ENCODE assay signal across 22 mouse cellular contexts in genomic region chr5:92942166-92942565, GRCm38 (mm10).
DNase-seq lines count a peak whose midpoint lies in the region; ATAC-seq and TF ChIP-seq lines count a peak whose summit lies in the region.
"Had no signal": no experiment of that assay in that cellular context is flagged by ENCODE, and none has a peak within 500 bp of the region (broad histone marks: within the 10 kb centered on the region; RNA-seq: fewer than 3 reads in every experiment).

No protein-coding gene starts in this region.

- H3K9ac ChIP-seq in heart, embryonic 15.5 days = no peak overlapping the region
- no peak overlapping the region for H3K9ac ChIP-seq in lung, postnatal 0 days (replicated peaks; ENCODE audit: low read depth)
- H3K9ac ChIP-seq in ES-Bruce4 (ENCODE audit: low read depth, poor library complexity, severe bottlenecking) = peak overlapping the region; percentile 75
- H3K9ac ChIP-seq in intestine, embryonic 15.5 days = no peak overlapping the region
- H3K9ac ChIP-seq: embryonic facial prominence, embryonic 12.5 days; hindbrain, embryonic 12.5 days; liver, embryonic 12.5 days; lung, embryonic 14.5 days; midbrain, embryonic 12.5 days; stomach, embryonic 15.5 days had no signal

- ATAC-seq in heart, embryonic 15.5 days (replicated peaks; ENCODE audit: insufficient number of reproducible peaks, insufficient read depth, low FRiP score, low read depth) = 0 out of 2 replicates have a peak, but pooled peaks have one; percentile 28
- ATAC-seq in lung, postnatal 0 days = peak; percentile 17; the same call in 1 of the 2 replicates
- peak; percentile 52; the same call in 1 of the 2 replicates for ATAC-seq in intestine, embryonic 15.5 days
- ATAC-seq: activated CD4-positive, CD25-positive, alpha-beta regulatory T cell, adult 4 months; forebrain, embryonic 16.5 days; liver, embryonic 12.5 days had no signal

- intact Hi-C loops in heart, postnatal 25 days (cut with DNase I) = no loop called here

- TF ChIP-seq CTCF in lung, postnatal 0 days (IDR thresholded peaks at IDR 0.05) = no peak
- TF ChIP-seq CTCF in ES-Bruce4 (IDR thresholded peaks at IDR 0.05; ENCODE audit: low read depth, low read length) = no peak

- DNase-seq in heart, postnatal 25 days (ENCODE audit: low spot score) = no peak
- DNase-seq in lung, postnatal 0 days (ENCODE audit: low spot score) = no peak
- DNase-seq in lung, adult 18-20 months = no peak
- no peak for DNase-seq in frontal cortex, postnatal 25 days (ENCODE audit: low spot score in 2 of 2)
- DNase-seq: adrenal gland, postnatal 10 days; cerebellum, adult 9-11 months; kidney, postnatal 14 days; left cerebral cortex, postnatal 4 days; lung, embryonic 14.5 days; lung, postnatal 4 days; retina, postnatal 1 day had no signal

- H3K27me3 ChIP-seq in heart, embryonic 15.5 days = no peaks in the 10 kb centered on the region
- no peaks in the 10 kb centered on the region for H3K27me3 ChIP-seq in lung, postnatal 0 days (replicated peaks; ENCODE audit: insufficient read depth, low read length)
- H3K27me3 ChIP-seq in ES-Bruce4 (ENCODE audit: control insufficient read depth, insufficient read depth, low read length, poor library complexity, severe bottlenecking) = no peaks in the 10 kb centered on the region
- no peaks in the 10 kb centered on the region for H3K27me3 ChIP-seq in intestine, embryonic 15.5 days (replicated peaks)
- H3K27me3 ChIP-seq: embryonic facial prominence, embryonic 12.5 days; hindbrain, embryonic 12.5 days; midbrain, embryonic 12.5 days; stomach, embryonic 15.5 days had no signal

- no peak overlapping the region for H3K4me3 ChIP-seq in heart, embryonic 15.5 days
- H3K4me3 ChIP-seq in lung, postnatal 0 days (ENCODE audit: low read depth, low read length) = no peak overlapping the region
- peak overlapping the region; percentile 64 for H3K4me3 ChIP-seq in ES-Bruce4 (ENCODE audit: low read depth, low read length)
- H3K4me3 ChIP-seq in intestine, embryonic 15.5 days (replicated peaks) = no peak overlapping the region
- H3K4me3 ChIP-seq: embryonic facial prominence, embryonic 12.5 days; hindbrain, embryonic 12.5 days; liver, embryonic 12.5 days; midbrain, embryonic 12.5 days; stomach, embryonic 15.5 days had no signal

- no peak overlapping the region for H3K4me2 ChIP-seq in heart, embryonic 15.5 days
- H3K4me2 ChIP-seq in lung, postnatal 0 days (replicated peaks; ENCODE audit: low read depth, low read length) = no peak overlapping the region
- H3K4me2 ChIP-seq in intestine, embryonic 15.5 days (replicated peaks) = no peak overlapping the region
- H3K4me2 ChIP-seq: embryonic facial prominence, embryonic 12.5 days; heart, embryonic 11.5 days; hindbrain, embryonic 12.5 days; liver, embryonic 12.5 days; lung, embryonic 14.5 days; midbrain, embryonic 12.5 days; stomach, embryonic 15.5 days had no signal

- H3K4me1 ChIP-seq in heart, embryonic 15.5 days (replicated peaks) = peaks cover 7% of the 10 kb centered on the region; the same call in 1 of the 2 replicates
- H3K4me1 ChIP-seq in lung, postnatal 0 days (ENCODE audit: insufficient read depth, low read depth, low read length) = no peaks in the 10 kb centered on the region
- no peaks in the 10 kb centered on the region for H3K4me1 ChIP-seq in ES-Bruce4 (ENCODE audit: control insufficient read depth, insufficient read depth, low read length)
- no peaks in the 10 kb centered on the region for H3K4me1 ChIP-seq in intestine, embryonic 15.5 days (replicated peaks)
- H3K4me1 ChIP-seq: embryonic facial prominence, embryonic 12.5 days; hindbrain, embryonic 12.5 days; liver, embryonic 12.5 days; midbrain, embryonic 12.5 days; stomach, embryonic 15.5 days had no signal

- no peak overlapping the region for H3K27ac ChIP-seq in heart, embryonic 15.5 days
- no peak overlapping the region for H3K27ac ChIP-seq in lung, postnatal 0 days (ENCODE audit: low read length)
- no peak overlapping the region for H3K27ac ChIP-seq in ES-Bruce4 (ENCODE audit: insufficient read depth, low read length)
- H3K27ac ChIP-seq in intestine, embryonic 15.5 days = no peak overlapping the region
- H3K27ac ChIP-seq: embryonic facial prominence, embryonic 12.5 days; hindbrain, embryonic 12.5 days; liver, embryonic 12.5 days; midbrain, embryonic 12.5 days; stomach, embryonic 15.5 days had no signal

- peaks cover 40% of the 10 kb centered on the region for H3K36me3 ChIP-seq in heart, embryonic 15.5 days
- H3K36me3 ChIP-seq in lung, postnatal 0 days (ENCODE audit: insufficient read depth, low read length) = peaks cover 34% of the 10 kb centered on the region
- H3K36me3 ChIP-seq in ES-Bruce4 (ENCODE audit: control insufficient read depth, insufficient read depth, low read length, poor library complexity, severe bottlenecking) = peaks cover 30% of the 10 kb centered on the region
- H3K36me3 ChIP-seq in intestine, embryonic 15.5 days = peaks cover 38% of the 10 kb centered on the region

- H3K9me3 ChIP-seq in heart, embryonic 15.5 days (replicated peaks) = peaks cover 14% of the 10 kb centered on the region
- peaks cover 18% of the 10 kb centered on the region for H3K9me3 ChIP-seq in lung, postnatal 0 days (ENCODE audit: low read length)
- no peaks in the 10 kb centered on the region for H3K9me3 ChIP-seq in ES-Bruce4 (replicated peaks; ENCODE audit: control insufficient read depth, insufficient read depth, low read length, poor library complexity, severe bottlenecking)
- H3K9me3 ChIP-seq in intestine, embryonic 15.5 days = peaks cover 20% of the 10 kb centered on the region

- TF ChIP-seq EP300 in lung, postnatal 0 days (IDR thresholded peaks at IDR 0.05) = no peak
- TF ChIP-seq EP300 in ES-Bruce4 (IDR thresholded peaks at IDR 0.05; ENCODE audit: insufficient read depth, low read depth, low read length) = no peak

- TF ChIP-seq POLR2A in ES-Bruce4 (IDR thresholded peaks at IDR 0.05; ENCODE audit: insufficient read depth, low read length) = no peak

- 73% methylated on average over 57 of the region's 57 CpGs for WGBS in heart, embryonic 15.5 days
- 92% methylated on average over 54 of the region's 57 CpGs for WGBS in lung, postnatal 0 days
- WGBS in intestine, embryonic 15.5 days = 90% methylated on average over 57 of the region's 57 CpGs
